Mouse (Mus musculus): Measurements from ENCODE around the gene Gm42669. TPM values are rescaled to one million over a fixed set of nuclear protein-coding genes. Genes with fewer than 3 reads are reported as not detected.
A peak's percentile ranks its signal among the peaks of the same experiment; 100 is the strongest.

Gm42669 gene
- polyA plus RNA-seq, 1 experiment from 2014 or later, result 0.41 TPM

GRCm38 (mm10) chr5:107547955-107548354 is 40.5 kb downstream of the Gm42669 start:
- Histone ChIP-seq H3K36me3 (ENCODE audit: insufficient read depth, low read length) (peaks cover 20% of the 10 kb centered on the region; the same call in 1 of the 2 replicates), H3K9ac (replicated peaks; ENCODE audit: low read length) (no peak overlapping the region), H3K4me3 (ENCODE audit: low read length) (no peak overlapping the region), H3K4me1 (ENCODE audit: insufficient read depth, low read length) (no peaks in the 10 kb centered on the region), H3K27me3 (ENCODE audit: insufficient read depth, low read length) (no peaks in the 10 kb centered on the region), H3K9me3 (ENCODE audit: low read length) (no peaks in the 10 kb centered on the region), H3K4me2 (replicated peaks; ENCODE audit: low read depth, low read length) (no peak overlapping the region), H3K27ac (ENCODE audit: low read length) (no peak overlapping the region)
- ATAC-seq (ENCODE audit: low FRiP score, low TSS enrichment), result no peak
- 87% methylated on average over 3 of the region's 3 CpGs for WGBS

- WGBS, result 88% methylated on average over 3 of the region's 3 CpGs
- no peaks in the 10 kb centered on the region for H3K9me3 ChIP-seq (ENCODE audit: low read length)
Measured at GRCm38 (mm10) chr5:107548444-107548843, 41.0 kb downstream of the Gm42669 start.

GRCm38 (mm10) chr5:107554336-107554735 is 46.9 kb downstream of the Gm42669 start:
- no peak for ATAC-seq (ENCODE audit: low FRiP score, low TSS enrichment)
- no peaks in the 10 kb centered on the region for H3K27me3 ChIP-seq (ENCODE audit: insufficient read depth, low read length)
- H3K9me3 ChIP-seq (ENCODE audit: low read length), result no peaks in the 10 kb centered on the region
- WGBS, result 56% methylated on average over 5 of the region's 5 CpGs
- H3K27ac ChIP-seq (ENCODE audit: low read length), result no peak overlapping the region
- H3K9ac ChIP-seq (replicated peaks; ENCODE audit: low read length), result no peak overlapping the region
- H3K4me3 ChIP-seq (ENCODE audit: low read length), result no peak overlapping the region
- no peak overlapping the region for H3K4me2 ChIP-seq (replicated peaks; ENCODE audit: low read depth, low read length)
- H3K4me1 ChIP-seq (ENCODE audit: insufficient read depth, low read length), result no peaks in the 10 kb centered on the region
- peaks cover 17% of the 10 kb centered on the region for H3K36me3 ChIP-seq (ENCODE audit: insufficient read depth, low read length)

More at GRCm38 (mm10) chr5:107548444-107548843, 41.0 kb downstream of the Gm42669 start:
- Histone ChIP-seq H3K9ac (replicated peaks; ENCODE audit: low read length) (no peak overlapping the region), H3K27me3 (ENCODE audit: insufficient read depth, low read length) (no peaks in the 10 kb centered on the region), H3K4me3 (ENCODE audit: low read length) (no peak overlapping the region), H3K4me1 (ENCODE audit: insufficient read depth, low read length) (no peaks in the 10 kb centered on the region), H3K36me3 (ENCODE audit: insufficient read depth, low read length) (peaks cover 22% of the 10 kb centered on the region; the same call in 1 of the 2 replicates), H3K4me2 (replicated peaks; ENCODE audit: low read depth, low read length) (no peak overlapping the region), H3K27ac (ENCODE audit: low read length) (no peak overlapping the region)
- ATAC-seq (ENCODE audit: low FRiP score, low TSS enrichment), result no peak

- 87% methylated on average over 3 of the region's 3 CpGs for WGBS
- Histone ChIP-seq H3K27ac (ENCODE audit: low read length) (no peak overlapping the region), H3K9me3 (ENCODE audit: low read length) (no peaks in the 10 kb centered on the region), H3K4me2 (replicated peaks; ENCODE audit: low read depth, low read length) (no peak overlapping the region), H3K36me3 (ENCODE audit: insufficient read depth, low read length) (peaks cover 18% of the 10 kb centered on the region), H3K9ac (replicated peaks; ENCODE audit: low read length) (no peak overlapping the region), H3K4me3 (ENCODE audit: low read length) (no peak overlapping the region), H3K4me1 (ENCODE audit: insufficient read depth, low read length) (no peaks in the 10 kb centered on the region), H3K27me3 (ENCODE audit: insufficient read depth, low read length) (no peaks in the 10 kb centered on the region)
- ATAC-seq (ENCODE audit: low FRiP score, low TSS enrichment), result no peak
Measured at GRCm38 (mm10) chr5:107556969-107557368, 49.5 kb downstream of the Gm42669 start.

GRCm38 (mm10) chr5:107569148-107569547 is 61.7 kb downstream of the Gm42669 start:
- H3K9me3 ChIP-seq (ENCODE audit: low read length), result no peaks in the 10 kb centered on the region
- no peak overlapping the region for H3K9ac ChIP-seq (replicated peaks; ENCODE audit: low read length)
- WGBS, result 96% methylated on average over 9 of the region's 9 CpGs
- H3K27ac ChIP-seq (ENCODE audit: low read length), result no peak overlapping the region
- no peaks in the 10 kb centered on the region for H3K27me3 ChIP-seq (ENCODE audit: insufficient read depth, low read length)
- no peak overlapping the region for H3K4me2 ChIP-seq (replicated peaks; ENCODE audit: low read depth, low read length)
- no peak for ATAC-seq (ENCODE audit: low FRiP score, low TSS enrichment)
- no peak overlapping the region for H3K4me3 ChIP-seq (ENCODE audit: low read length)
- no peaks in the 10 kb centered on the region for H3K4me1 ChIP-seq (ENCODE audit: insufficient read depth, low read length)
- H3K36me3 ChIP-seq (ENCODE audit: insufficient read depth, low read length), result peaks cover 46% of the 10 kb centered on the region

GRCm38 (mm10) chr5:107597301-107598077 is 90.1 kb downstream of the Gm42669 start, which contains the start of the genes Rpap2 and Glmn:
Gene Rpap2, plus strand, starts transcription at chr5:107597373.
Gene Glmn, minus strand, starts transcription at chr5:107597888.
- Histone ChIP-seq H3K4me1 (ENCODE audit: insufficient read depth, low read length) (peaks cover 5% of the 10 kb centered on the region; the same call in 1 of the 2 replicates), H3K27ac (ENCODE audit: low read length) (peak within 1 kb of the TSS; percentile 91), H3K9me3 (ENCODE audit: low read length) (no peaks in the 10 kb centered on the region), H3K27me3 (ENCODE audit: insufficient read depth, low read length) (no peaks in the 10 kb centered on the region), H3K36me3 (ENCODE audit: insufficient read depth, low read length) (peaks cover 20% of the 10 kb centered on the region), H3K9ac (replicated peaks; ENCODE audit: low read length) (peak within 1 kb of the TSS; percentile 91), H3K4me2 (replicated peaks; ENCODE audit: low read depth, low read length) (peak within 1 kb of the TSS; percentile 76), H3K4me3 (ENCODE audit: low read length) (peak within 1 kb of the TSS; percentile 83)
- WGBS, result under 1% methylated on average over 43 of the region's 64 CpGs
- peak; percentile 97 for ATAC-seq (ENCODE audit: low FRiP score, low TSS enrichment)

- no peak for ATAC-seq (ENCODE audit: low FRiP score, low TSS enrichment)
- no peaks in the 10 kb centered on the region for H3K9me3 ChIP-seq (ENCODE audit: low read length)
- H3K4me3 ChIP-seq (ENCODE audit: low read length), result peak overlapping the region; percentile 83
- H3K4me2 ChIP-seq (replicated peaks; ENCODE audit: low read depth, low read length), result peak overlapping the region; percentile 76
- H3K9ac ChIP-seq (replicated peaks; ENCODE audit: low read length), result peak overlapping the region; percentile 85; the same call in 1 of the 2 replicates
- H3K27ac ChIP-seq (ENCODE audit: low read length), result no peak overlapping the region; the same call in 1 of the 2 replicates
- WGBS, result 13% methylated on average over 4 of the region's 4 CpGs
- peaks cover 21% of the 10 kb centered on the region for H3K36me3 ChIP-seq (ENCODE audit: insufficient read depth, low read length)
- peaks cover 5% of the 10 kb centered on the region; the same call in 1 of the 2 replicates for H3K4me1 ChIP-seq (ENCODE audit: insufficient read depth, low read length)
- H3K27me3 ChIP-seq (ENCODE audit: insufficient read depth, low read length), result no peaks in the 10 kb centered on the region
Measured at GRCm38 (mm10) chr5:107598380-107598779, 91.0 kb downstream of the Gm42669 start.

GRCm38 (mm10) chr5:107611224-107611623 is 103.8 kb downstream of the Gm42669 start:
- no peaks in the 10 kb centered on the region for H3K9me3 ChIP-seq (ENCODE audit: low read length)
- no peak overlapping the region for H3K27ac ChIP-seq (ENCODE audit: low read length)
- H3K36me3 ChIP-seq (ENCODE audit: insufficient read depth, low read length), result peaks cover 20% of the 10 kb centered on the region
- 5% methylated on average over 2 of the region's 2 CpGs for WGBS
- H3K27me3 ChIP-seq (ENCODE audit: insufficient read depth, low read length), result no peaks in the 10 kb centered on the region
- H3K9ac ChIP-seq (replicated peaks; ENCODE audit: low read length), result no peak overlapping the region
- H3K4me1 ChIP-seq (ENCODE audit: insufficient read depth, low read length), result no peaks in the 10 kb centered on the region
- peak; percentile 46; the same call in 1 of the 2 replicates for ATAC-seq (ENCODE audit: low FRiP score, low TSS enrichment)
- H3K4me3 ChIP-seq (ENCODE audit: low read length), result no peak overlapping the region
- no peak overlapping the region for H3K4me2 ChIP-seq (replicated peaks; ENCODE audit: low read depth, low read length)

GRCm38 (mm10) chr5:107617986-107618385 is 110.6 kb downstream of the Gm42669 start:
- no peak overlapping the region for H3K27ac ChIP-seq (ENCODE audit: low read length)
- peaks cover 26% of the 10 kb centered on the region for H3K36me3 ChIP-seq (ENCODE audit: insufficient read depth, low read length)
- no peaks in the 10 kb centered on the region for H3K27me3 ChIP-seq (ENCODE audit: insufficient read depth, low read length)
- H3K4me3 ChIP-seq (ENCODE audit: low read length), result no peak overlapping the region
- H3K9ac ChIP-seq (replicated peaks; ENCODE audit: low read length), result no peak overlapping the region
- ATAC-seq (ENCODE audit: low FRiP score, low TSS enrichment), result no peak
- no peaks in the 10 kb centered on the region for H3K4me1 ChIP-seq (ENCODE audit: insufficient read depth, low read length)
- H3K4me2 ChIP-seq (replicated peaks; ENCODE audit: low read depth, low read length), result no peak overlapping the region
- WGBS, result 73% methylated on average over 6 of the region's 6 CpGs
- no peaks in the 10 kb centered on the region for H3K9me3 ChIP-seq (ENCODE audit: low read length)

- Histone ChIP-seq H3K4me2 (replicated peaks; ENCODE audit: low read depth, low read length) (no peak overlapping the region), H3K9me3 (ENCODE audit: low read length) (no peaks in the 10 kb centered on the region), H3K36me3 (ENCODE audit: insufficient read depth, low read length) (peaks cover 17% of the 10 kb centered on the region; the same call in 1 of the 2 replicates), H3K4me1 (ENCODE audit: insufficient read depth, low read length) (no peaks in the 10 kb centered on the region), H3K27ac (ENCODE audit: low read length) (no peak overlapping the region), H3K4me3 (ENCODE audit: low read length) (no peak overlapping the region), H3K9ac (replicated peaks; ENCODE audit: low read length) (no peak overlapping the region), H3K27me3 (ENCODE audit: insufficient read depth, low read length) (no peaks in the 10 kb centered on the region)
- no peak for ATAC-seq (ENCODE audit: low FRiP score, low TSS enrichment)
- WGBS, result 95% methylated on average over 3 of the region's 3 CpGs
Measured at GRCm38 (mm10) chr5:107621327-107621726, 113.9 kb downstream of the Gm42669 start.
